Mouse (Mus musculus) erythroblast, embryonic 14.5 days (primary cell): Measurements from ENCODE around the gene Gadd45b.

ENCODE experiments used
- GATA1 ChIP-seq: IDR thresholded peaks from 2 replicates; pipeline ENCODE4 v1.6.1; 2012; ENCODE audit warnings: low read length, inconsistent platforms, mixed read lengths
- TAL1 ChIP-seq: IDR thresholded peaks from 3 replicates; pipeline ENCODE4 v1.6.1; 2012; ENCODE audit warnings: low read length, inconsistent platforms, mixed read lengths

DNA sequence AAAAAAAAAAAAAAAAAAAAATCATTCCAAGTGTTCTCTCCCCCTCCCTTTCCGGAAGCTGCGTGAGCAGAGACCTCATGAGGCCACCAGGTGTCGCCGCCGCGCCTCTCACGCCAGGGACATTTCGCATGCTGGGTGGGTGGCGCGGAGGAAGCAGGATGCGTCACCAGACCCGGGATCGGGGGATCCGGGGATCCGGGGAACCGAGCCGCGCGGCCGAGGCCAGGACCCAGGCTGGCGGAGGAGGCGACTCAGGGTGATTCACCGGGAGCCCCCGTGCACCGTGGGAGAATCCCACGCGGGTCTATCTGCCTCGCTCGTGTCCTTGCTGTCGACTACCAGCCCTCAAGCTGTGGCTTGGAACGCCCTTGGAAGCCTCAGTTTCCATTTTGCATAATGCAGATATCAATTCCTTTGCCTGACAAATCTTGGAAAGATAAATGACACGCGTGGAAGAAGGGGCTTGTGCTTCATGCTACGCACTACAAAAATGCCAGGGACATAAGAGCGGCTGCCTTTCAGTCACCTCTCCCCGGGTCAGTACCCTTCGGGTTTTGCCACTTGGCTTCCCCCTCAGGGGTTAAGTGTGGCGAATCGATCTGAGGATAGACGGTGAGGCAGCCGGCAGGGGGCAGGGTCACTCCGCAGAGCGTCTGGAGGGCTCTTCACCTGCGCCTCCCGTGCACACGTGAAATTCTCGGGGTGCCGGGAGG lies 1.1 kb upstream of the Gadd45b start:
- no peak for TF ChIP-seq TAL1
- no peak for TF ChIP-seq GATA1
